Mouse (Mus musculus) NIH3T3 (cell line): ENCODE data around the gene Gjb4.
A peak's percentile ranks its signal among the peaks of the same experiment; 100 is the strongest.

Experiments used
- DNase-seq: peaks from one replicate; pipeline ENCODE4 v3.0.0-alpha.2; 2012; ENCODE audit warnings: low read depth

The Gjb4 gene

DNA sequence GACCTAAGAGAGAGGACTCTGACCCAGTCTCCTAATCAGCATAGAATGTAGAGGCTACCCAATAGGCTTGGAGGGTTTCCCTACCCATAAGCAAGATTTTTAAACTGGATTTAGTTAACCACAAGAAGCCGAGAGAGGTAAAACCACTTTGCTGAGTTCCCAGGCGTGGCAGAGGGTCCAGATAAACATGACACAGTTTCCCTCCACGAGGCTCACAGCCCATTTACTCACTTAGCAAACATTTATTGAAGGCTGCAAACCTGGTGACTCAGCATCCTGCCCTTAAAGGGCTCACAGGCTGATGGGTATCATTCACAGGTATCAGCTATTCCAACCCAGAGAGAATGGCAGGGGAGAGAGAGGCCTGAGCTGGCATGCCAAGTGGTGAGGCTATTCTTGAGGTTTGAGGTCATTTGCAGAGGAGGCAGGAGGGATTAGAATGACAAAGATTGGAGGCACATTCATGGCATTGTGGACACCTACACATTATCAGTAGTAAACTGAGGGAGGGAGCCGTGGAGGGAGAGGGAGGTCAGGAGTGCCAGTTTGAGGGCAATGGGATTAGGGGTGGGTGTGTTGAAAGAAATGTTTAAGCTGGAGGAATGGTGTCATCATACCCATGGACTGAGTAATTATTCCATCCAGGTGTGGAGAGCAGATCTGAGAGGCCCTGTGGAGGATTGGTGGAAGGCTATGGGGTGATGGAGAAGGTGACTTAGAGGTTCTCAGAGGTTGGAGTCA lies 4.2 kb downstream of the Gjb4 start:
- peak; percentile 58 for DNase-seq

DNA sequence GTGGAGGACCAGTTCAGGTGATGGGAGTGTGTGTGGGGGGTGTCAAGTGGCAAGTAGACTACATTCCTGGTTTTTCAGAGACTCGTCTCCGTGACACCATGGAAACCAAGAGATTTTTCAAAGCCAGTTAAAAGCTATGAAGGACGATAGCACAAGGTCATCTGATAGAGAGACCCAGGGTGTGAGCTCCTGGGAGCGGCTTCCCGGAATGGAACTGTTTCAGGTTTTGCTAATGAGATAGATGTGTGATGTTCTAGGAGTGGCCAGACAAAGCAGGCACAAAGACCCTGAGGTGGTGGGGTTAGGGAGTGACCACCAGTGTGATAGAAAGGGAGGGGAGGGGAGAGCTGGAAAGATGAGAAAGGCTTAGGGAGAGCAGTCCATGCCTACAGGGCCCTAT lies 8.9 kb downstream of the Gjb4 start:
- DNase-seq = no peak

DNA sequence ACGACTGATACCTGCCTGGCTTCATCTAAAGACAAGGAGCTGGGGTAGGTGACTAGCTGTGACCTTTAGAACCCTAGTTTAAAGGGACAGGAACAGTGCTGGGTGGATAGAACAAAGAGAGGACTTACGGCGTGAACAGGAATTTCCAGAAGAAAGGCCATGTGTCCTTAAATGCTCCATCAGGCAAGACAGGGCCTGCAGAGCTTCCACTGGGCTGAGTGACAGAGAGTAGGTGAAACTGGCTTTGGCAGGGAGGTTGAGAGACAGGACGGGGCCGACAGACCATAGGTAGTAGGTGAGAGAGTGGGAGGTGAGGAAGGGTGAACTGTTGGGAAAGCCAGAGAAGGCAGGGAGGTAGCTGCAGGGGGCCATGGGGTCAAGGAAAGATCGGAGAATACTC lies 12.5 kb downstream of the Gjb4 start:
- no peak for DNase-seq

DNA sequence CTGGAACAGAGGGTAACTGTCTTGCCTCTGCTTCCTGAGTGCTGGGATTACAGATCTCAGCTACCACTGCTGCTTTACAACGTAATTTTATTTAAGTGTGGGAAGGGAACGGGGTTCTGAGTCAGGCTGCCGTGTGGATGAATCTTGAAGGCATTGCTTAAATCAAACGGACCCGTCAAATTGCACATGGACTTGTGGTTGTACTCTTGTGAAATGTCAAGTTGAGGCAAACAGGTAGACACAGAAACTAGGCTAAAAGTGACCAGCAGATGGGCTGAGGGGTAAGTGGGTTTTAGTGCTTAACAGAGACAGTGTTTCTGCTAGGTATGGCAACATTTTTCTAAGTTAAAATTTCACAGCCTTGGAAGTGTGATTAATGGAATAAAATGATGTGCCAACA lies 16.2 kb downstream of the Gjb4 start:
- no peak for DNase-seq

DNA sequence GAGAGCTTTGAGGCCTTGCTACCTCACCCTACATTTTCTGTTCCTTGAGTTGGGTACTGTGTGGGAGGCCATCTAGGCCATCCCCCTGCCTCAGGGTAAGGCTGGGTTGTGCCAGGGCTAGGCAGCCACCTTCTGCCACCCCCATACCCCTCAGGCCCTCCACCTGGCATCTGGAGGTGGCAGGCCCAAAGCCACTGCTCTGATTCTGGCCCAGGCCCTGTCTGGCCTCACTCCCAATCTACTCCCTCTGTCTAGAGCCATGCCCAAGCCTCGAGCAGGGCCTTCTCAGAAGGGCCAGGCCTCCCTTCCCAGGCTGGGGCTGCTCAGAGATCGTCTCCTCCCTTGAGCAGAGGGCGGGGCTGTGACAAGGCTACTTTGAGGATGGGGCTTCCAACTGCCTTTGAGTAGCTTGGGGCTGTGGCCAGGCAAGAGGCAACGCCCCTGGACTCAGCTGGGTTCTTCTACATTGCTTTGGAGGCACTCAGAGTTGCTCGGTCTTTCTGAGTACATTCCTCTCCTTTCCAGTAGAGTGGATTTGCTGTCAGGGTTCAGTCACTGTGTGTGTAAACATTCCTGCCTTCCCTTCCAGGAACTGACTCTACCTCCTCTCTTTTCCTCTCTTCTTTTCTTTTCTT lies 18.9 kb downstream of the Gjb4 start:
- DNase-seq = peak; percentile 52

DNA sequence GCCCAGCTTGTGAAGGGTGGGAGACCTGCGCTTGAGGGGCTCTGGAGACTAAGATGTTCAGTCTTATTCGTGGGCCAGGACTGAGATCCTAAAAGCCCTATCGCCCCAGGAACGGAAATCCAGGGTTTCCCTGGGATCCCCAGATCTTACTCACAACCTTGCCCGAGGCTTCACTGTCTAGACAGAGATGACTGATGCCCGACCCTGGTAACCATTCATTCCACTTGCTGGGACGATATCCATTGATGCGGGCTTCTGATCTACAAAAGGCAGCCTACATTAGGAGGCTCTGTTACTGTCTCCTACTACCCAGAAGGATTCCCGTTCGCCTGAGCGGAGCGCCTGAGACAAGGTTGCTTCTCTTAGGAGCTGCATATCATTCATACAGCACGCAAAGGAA lies 22.7 kb downstream of the Gjb4 start:
- DNase-seq = peak; percentile 59

DNA sequence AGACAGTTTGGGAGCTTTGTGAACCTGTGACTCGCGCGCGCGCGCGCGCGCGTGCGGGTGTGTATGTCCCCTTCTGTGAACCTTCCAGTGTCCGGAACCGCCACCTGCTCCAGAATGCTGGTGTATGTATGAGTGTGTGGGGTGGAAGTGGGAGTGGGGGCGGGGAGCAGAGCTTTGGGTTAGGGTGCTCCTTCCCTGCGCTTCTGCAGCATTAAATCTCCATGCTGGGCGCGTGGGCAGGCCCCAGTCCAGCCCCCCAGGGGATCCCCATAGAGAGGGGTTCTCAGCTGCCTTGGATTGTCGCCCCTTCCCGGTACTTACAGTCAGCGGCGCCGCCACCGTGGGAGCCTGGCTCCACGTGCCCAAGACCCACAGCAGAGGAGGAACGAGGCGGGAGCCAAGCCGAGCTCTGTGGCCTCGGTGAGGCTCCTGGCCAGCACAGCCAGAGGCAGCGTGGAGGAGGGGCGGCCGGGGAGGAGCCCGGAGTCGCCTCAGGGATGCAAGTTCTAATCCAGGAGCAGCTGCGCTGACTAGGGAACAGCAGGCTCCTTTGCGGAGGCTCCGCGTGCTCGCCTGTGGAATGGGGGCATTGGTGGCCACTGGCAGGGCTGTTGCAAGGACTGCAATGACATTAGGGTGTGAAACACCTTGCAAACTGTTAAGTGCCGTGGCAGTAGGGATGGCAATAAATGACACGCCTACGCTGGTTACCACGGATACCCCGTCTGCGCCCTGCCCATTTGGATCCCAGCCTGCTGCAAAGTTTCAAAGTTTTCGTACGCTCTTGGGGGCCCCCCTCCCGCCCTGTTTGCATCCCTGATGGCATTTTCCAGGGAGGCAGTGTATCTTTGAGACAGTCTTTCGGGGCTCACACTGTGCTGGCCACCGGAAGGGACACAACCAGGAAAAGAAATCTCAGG lies 23.4 kb downstream of the Gjb4 start, which contains the start of gene Gjb3:
Gene Gjb3, minus strand, starts transcription at position 664 of the 920 bp plus-strand sequence.
- DNase-seq = peak; percentile 70

DNA sequence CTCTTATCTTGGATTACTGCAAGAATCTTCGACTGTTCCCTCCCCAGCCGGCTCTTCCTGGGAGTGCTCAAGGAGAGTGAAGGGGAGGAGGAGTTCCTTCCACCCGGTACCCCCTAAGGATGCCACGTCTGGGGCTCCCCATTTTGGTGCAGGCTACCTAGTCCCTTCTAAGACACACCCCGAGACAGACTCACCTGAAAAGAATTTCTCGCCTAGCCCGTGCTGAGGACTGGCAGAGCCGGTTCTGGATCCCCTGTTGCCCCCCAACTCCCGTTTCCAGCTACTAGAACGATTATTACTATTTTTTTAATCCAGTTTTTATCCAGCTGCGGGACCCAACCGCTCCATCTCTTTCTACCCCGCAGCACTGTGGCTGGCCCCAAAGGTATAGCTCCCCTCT lies 24.1 kb downstream of the Gjb4 start:
- no peak for DNase-seq

DNA sequence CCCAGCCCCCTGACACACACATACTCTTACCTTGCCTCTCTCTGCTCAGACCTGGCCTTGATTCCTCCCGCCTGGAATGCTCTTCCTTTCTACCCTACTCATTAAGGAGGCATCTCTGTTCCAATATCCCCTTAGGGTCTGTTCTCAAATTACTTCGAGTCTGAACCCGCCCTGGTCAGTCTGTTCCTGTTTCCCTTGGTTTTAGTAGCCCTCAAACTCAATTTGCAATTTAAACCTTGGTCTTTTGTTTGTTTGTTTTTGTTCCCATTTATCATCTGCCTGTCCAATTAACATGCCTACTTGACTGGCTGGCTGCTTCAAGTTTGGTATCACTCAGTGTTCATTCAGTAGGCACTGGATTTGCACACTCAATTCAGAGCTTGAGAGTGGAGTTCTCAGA lies 24.8 kb downstream of the Gjb4 start:
- DNase-seq = no peak

DNA sequence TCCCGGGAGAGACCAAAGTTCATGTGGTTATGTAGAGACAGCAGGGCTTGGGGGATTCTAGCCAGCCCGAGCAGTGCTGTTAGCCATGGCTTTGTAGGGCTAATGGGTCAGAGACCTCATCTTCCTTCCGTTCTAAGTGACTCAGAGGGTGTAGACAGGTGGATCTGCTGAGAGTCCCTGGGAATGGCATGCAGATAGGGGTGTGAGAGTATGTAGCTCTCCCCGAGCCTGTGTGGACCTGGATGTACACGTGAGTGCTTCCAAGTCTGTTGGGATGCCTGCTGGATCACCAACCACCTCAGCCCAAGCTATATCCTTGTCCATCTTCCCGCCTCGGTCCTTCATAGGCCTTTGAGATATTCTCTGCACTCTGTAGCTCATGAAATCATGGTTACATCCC lies 25.5 kb downstream of the Gjb4 start:
- DNase-seq = no peak

DNA sequence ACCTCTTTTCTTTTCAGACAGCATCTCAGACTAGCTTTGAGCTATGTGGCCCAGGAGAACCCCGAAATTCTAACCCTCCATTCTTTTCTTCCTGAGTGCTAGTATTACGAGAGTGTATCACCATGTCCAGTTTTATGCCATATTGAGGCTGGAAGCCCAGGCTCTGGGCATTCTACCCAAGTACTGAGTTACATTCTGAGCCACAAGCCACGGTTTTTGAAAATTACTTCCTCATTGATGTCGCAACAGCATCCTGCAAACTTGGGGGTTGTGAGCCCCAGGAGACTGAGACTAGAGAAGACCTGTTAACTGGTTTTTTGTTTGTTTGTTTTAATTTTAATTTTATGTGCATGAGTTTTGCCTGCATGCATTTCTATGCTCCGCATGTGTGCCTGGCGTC lies 26.1 kb downstream of the Gjb4 start:
- DNase-seq = peak; percentile 38

DNA sequence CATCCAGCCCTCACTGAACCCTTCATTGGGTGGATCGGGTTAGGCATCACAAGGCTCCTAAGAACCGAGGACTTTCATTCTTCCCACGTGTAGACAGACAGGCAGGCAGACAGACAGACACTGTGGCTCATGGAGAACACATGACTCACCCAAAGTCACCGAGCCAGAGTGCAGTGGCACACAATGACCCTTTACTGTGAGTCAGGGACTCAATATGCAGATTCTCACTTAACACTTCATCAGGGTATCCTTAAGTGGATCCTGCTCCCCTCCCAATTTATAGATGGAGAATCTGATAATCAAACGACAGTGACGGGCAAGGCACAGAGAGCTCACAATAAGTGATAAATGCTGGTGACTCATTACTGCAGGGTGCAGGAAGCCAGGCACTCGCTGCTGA lies 26.6 kb downstream of the Gjb4 start:
- peak; percentile 37 for DNase-seq

DNA sequence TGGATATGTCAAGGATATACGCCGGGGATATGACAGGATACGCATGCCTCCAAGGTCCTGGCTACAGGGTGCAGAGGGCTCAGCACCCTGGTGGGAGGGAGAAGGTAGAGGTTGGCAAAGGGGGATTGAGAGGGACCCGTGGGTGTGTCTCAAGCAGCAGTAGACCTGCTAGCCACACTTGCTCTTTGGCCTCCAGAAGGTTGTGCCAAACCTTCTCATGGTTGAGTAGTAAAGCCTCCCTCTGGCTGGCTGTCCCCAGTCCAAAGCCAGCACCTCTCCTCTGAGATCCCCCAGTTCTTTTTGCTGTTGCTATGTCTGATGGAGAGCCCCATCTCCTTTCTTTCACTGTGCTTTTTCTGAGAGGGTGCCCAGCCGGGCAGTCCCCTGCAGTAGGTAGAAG lies 28.6 kb downstream of the Gjb4 start:
- DNase-seq = no peak

DNA sequence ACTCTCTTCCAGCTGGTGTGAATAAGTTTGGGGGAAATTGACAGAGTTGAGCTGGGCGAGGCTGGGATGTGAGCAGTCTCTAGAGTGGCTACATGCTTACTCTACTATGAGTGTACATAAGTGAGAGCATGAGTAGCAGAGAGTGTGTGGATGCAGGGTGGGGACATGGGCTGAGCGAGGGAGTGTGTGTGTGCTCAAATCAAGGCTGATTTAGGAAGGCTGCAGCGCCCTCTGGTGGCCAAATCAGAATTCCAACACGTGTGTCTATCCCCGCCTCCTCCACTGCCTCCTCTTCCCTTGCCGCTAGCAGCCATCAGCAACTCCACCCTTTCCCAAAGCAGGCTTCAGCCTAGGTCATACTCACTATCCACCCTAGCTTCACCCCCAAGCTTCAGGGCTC lies 29.1 kb downstream of the Gjb4 start:
- DNase-seq = peak; percentile 89

DNA sequence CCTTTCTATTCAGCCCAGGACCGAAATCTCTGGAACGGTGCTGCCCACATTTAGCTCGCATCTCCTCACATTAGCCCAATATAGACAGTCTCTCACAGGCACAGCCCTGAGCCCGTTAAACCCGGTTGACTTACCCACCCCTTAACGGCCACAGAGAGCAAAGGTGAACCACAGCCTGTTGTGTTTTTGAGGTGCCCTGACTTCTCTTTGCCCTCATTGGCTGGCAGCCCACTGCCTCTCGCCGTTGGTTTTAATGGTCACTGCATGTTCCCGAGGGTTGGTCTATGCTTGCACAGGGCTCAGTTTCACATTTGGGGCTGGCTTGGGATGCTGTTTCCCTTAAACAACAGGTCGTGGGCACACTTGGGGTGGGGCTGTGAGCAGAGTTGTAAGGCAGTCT lies 29.6 kb downstream of the Gjb4 start:
- no peak for DNase-seq

DNA sequence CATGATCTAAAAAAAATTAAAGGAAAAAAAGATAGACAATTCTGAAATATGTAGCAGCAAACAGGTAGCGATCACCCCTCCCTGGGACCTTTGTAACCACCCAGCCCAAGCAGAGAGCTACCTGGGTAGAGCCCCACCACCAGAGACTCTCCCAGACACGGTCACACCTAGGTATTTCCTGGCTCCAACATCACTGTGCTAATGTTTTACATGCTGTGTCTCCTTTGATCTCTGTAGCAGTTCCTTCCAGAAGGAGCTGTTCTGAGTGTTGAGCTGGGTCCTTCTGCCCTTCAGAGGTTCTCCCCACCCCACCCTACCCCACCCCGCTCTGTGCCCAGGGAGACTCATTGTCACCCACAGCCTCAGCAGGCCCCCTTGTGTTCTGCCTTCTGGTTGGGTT lies 30.2 kb downstream of the Gjb4 start:
- DNase-seq = no peak

DNA sequence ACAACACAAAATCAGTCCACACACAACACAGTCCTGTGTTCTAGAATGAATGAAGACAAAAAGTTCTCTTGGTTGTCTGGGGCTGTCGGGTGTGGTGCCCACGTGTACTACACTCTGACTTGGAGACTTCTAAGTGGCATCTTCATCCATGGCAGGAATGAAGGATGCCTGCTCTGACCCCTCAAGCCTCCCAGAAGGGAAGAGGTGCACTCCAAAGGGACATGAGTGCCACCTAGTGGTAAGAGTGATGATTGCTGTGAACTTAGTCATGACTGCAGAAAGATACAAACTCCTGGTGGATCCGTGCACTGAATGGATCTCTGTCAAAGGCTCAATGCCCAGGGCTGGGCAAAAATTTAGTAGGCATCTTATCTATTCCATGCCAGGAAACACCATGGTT lies 34.3 kb downstream of the Gjb4 start:
- DNase-seq = peak; percentile 91

DNA sequence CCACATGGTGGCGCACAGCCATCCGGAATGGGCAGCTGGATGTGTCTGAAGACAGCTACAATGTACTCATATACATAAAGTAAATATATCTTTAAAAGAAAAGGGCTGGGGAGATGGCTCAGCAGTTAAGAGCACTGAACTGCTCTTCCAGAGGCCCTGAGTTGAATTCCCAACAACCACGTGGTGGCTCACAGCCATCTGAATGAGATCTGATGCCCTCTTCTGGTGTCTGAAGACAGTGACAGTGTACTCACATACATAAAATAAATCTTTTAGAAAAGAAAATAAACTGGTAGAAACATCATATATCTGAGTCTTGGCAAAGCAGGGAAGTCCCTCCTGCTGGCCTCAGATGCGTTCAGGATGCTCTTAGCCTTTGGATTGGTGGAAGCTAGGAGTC lies 36.7 kb downstream of the Gjb4 start:
- DNase-seq = peak; percentile 65

DNA sequence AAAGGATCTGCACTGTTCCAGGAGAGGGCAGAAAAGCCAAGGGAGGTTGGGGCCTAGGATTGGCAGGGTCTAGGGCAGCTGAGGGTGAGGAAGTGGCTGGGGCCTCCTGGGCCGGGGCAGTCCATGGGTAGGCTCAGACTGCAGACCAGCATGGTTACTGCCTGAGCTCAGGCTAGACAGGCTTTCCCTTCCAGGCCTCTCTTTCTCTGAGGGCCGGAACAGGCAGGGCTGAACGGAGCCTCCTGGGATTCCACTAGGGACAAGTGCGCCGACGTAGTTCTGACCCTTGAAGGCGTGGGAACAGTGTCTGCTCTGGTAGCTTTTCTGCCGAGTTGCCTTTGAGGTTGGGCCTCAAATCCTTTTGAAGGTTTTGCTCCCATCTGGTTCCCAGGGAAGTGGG lies 38.1 kb downstream of the Gjb4 start:
- no peak for DNase-seq

DNA sequence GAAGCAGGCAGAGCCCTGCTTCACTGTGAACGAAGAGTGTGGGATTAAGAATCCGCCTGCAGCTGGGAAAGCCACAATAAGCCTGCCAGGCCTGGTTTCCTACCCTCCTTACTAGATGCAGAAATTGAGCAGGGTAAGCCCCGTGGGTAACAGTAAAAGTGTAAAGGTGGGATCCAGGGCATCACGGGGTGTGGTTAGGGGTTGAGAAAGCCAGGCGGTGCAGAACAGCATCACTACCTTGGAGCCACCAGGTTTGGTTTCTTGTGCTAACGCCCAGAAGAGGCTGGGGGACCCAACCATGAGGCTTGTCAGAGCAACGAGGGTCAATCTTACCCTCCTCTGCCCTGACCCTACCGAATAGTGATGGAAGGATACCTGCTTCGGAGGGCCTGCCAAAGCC lies 39.3 kb downstream of the Gjb4 start:
- no peak for DNase-seq

DNA sequence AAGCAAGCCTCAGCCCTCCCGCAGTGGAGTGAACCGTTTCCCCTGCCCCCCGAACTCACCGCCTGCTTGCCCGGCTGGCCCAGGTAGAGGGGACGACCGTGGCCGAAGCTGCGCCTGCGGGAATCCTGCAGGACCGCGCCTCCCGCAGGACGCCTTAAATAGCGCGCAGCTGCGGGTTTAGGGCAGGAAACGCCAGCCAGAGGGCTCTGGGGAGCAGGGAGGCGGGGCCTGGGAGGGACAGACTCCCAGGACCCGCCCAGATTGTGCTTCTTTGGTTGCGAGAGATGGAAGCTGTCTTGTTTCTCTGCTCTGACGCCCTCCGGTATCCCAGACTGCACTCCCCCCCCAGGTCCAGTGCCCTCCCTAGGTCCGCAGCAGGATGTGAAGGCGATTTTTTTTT lies 40.0 kb downstream of the Gjb4 start, which contains the start of gene Gja4:
Gene Gja4, minus strand, starts transcription at position 179 of the 400 bp plus-strand sequence.
- DNase-seq = peak; percentile 61

DNA sequence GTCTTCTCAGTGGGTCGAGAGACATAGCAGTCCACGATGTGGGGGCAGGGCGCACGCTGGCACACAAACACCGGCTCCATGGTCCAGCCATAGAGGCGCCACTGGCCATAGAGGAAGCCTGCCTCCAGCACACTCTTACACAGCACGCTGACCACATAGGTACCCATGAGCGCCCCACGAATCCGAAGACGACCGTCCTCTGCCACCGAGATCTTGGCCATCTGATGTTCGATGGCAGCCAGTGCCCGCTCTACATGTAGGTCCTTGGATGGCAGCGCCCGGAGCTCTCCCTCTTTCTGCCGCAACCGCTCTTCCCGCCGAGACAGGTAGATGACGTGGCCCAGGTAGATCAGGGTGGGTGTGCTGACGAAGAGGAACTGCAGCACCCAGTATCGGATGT lies 41.5 kb downstream of the Gjb4 start:
- DNase-seq = no peak

DNA sequence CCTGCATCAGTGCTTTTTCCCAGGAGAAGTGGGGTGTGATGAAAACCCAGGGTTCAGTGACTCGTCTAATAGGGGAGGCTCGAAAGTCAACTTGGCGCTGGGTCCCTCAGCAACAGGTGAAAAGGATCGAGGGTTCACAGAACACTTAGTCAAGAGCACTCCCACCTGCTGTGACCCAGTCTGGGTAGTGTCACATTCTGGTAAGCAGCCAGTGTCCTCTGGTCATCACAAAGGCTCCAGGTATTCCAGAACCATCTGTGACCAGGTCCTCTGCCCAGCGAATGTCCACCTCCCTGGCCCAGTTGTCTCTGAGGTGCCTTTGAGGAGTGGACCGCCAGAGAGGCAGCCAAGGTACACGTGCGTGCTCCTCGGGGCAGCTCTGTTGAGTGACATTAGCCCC lies 42.3 kb downstream of the Gjb4 start:
- no peak for DNase-seq
